Mouse (Mus musculus): ENCODE data around the gene Bphl. TPM values are rescaled to one million over a fixed set of nuclear protein-coding genes. Genes with fewer than 3 reads are reported as not detected.

Gene Bphl
- polyA plus RNA-seq, 1 experiment from 2014 or later, result 35.0 TPM

DNA sequence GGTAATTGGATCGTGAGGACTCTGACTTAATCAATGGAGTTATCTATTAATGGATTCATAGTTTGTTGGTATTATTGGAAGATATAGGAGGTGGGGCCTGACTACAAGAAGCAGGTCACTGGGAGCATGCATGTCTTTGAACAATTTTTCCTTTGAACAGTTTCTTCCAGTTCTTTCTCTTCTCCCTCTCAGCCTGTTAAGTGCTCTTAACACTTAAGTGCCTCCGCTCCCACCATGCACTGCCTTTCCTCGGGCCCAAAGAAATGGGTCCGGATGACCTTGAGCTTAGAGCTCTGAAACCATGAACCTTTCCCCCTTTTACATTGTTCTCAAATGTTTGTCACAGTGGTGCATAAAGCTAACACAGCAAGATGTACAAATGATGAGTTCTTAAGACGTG lies 671 bp upstream of the Bphl start:
- no peak for ATAC-seq (ENCODE audit: low FRiP score)
- H3K27ac ChIP-seq, result no peak overlapping the region
- 73% methylated on average over 5 of the region's 5 CpGs for WGBS
- no peak overlapping the region for H3K9ac ChIP-seq
- no peaks in the 10 kb centered on the region for H3K9me3 ChIP-seq
- peaks cover 19% of the 10 kb centered on the region for H3K4me1 ChIP-seq
- H3K27me3 ChIP-seq, result no peaks in the 10 kb centered on the region
- peaks cover 12% of the 10 kb centered on the region; the same call in 1 of the 2 replicates for H3K36me3 ChIP-seq (replicated peaks)
- H3K4me2 ChIP-seq, result no peak overlapping the region
- H3K4me3 ChIP-seq (replicated peaks), result no peak overlapping the region

- Histone ChIP-seq H3K4me2 (peak overlapping the region; percentile 80), H3K36me3 (replicated peaks) (peaks cover 11% of the 10 kb centered on the region; the same call in 1 of the 2 replicates), H3K4me1 (peaks cover 19% of the 10 kb centered on the region), H3K9ac (peak overlapping the region; percentile 80), H3K4me3 (replicated peaks) (peak overlapping the region; percentile 63), H3K27ac (peak overlapping the region; percentile 84), H3K27me3 (no peaks in the 10 kb centered on the region), H3K9me3 (no peaks in the 10 kb centered on the region)
- 41% methylated on average over 5 of the region's 5 CpGs for WGBS
- ATAC-seq (ENCODE audit: low FRiP score), result peak; percentile 2; the same call in 1 of the 2 replicates
These were observed 647 bp downstream of the Bphl start for GRCm38 (mm10) chr13:34038056-34038432.

DNA sequence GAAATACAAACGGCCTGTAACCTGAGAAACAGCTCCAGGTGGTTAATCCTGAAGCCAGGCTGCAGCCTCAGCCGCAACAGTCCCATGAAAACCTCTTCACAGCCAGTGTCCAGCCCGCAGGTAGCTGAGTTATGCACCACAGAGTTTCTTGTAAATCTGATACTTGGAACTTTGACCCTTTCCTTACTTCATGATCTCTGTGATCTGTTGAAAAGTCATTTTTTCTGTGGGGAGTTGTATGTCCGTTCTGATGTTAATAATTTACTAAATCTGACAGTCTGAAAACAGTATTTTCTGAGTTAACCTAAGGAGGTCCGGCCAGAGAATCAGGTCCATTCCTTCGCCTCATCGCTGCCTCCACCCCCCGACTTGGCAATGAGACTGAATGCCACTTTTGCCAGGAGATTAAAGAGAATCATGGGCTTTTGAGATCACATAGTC lies 1.5 kb downstream of the Bphl start:
- Histone ChIP-seq H3K36me3 (replicated peaks) (peaks cover 3% of the 10 kb centered on the region; the same call in 1 of the 2 replicates), H3K27me3 (no peaks in the 10 kb centered on the region), H3K4me3 (replicated peaks) (peak overlapping the region; percentile 13; the same call in 1 of the 2 replicates), H3K4me2 (peak overlapping the region; percentile 80), H3K27ac (no peak overlapping the region), H3K9ac (peak overlapping the region; percentile 36; the same call in 1 of the 2 replicates), H3K4me1 (peaks cover 19% of the 10 kb centered on the region), H3K9me3 (no peaks in the 10 kb centered on the region)
- 28% methylated on average over 8 of the region's 8 CpGs for WGBS
- ATAC-seq (ENCODE audit: low FRiP score), result no peak

DNA sequence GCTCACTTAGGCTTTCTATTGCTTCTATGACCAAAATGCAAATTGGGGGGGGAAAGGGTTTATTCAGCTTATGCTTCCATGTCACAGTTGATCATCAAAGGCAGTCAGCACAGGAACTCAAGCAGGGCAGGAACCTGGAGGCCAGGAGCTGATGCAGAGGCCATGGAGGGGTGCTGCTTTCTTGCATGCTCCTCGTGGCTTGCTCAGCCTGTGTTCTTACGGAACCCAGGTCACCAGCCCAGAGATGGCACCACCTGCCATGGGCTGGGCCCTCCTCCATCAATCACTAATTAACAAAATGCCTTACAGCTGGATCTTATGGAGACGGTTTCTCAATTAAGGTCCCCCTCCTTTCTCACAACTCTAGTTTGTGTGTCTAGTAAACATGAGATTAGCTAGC lies 2.7 kb downstream of the Bphl start:
- H3K4me3 ChIP-seq (replicated peaks), result no peak overlapping the region
- no peaks in the 10 kb centered on the region for H3K36me3 ChIP-seq (replicated peaks)
- H3K9ac ChIP-seq, result no peak overlapping the region
- no peak for ATAC-seq (ENCODE audit: low FRiP score)
- no peak overlapping the region for H3K27ac ChIP-seq
- H3K4me2 ChIP-seq, result no peak overlapping the region
- 88% methylated on average over 3 of the region's 3 CpGs for WGBS
- H3K9me3 ChIP-seq, result no peaks in the 10 kb centered on the region
- peaks cover 19% of the 10 kb centered on the region for H3K4me1 ChIP-seq
- H3K27me3 ChIP-seq, result no peaks in the 10 kb centered on the region

GRCm38 (mm10) chr13:34043716-34044393 lies 6.5 kb downstream of the Bphl start:
- H3K4me1 ChIP-seq, result peaks cover 3% of the 10 kb centered on the region
- no peak for ATAC-seq (ENCODE audit: low FRiP score)
- no peak overlapping the region for H3K4me2 ChIP-seq
- H3K27ac ChIP-seq, result no peak overlapping the region
- 83% methylated on average over 7 of the region's 7 CpGs for WGBS
- no peaks in the 10 kb centered on the region for H3K9me3 ChIP-seq
- peaks cover 5% of the 10 kb centered on the region; the same call in 1 of the 2 replicates for H3K36me3 ChIP-seq (replicated peaks)
- H3K9ac ChIP-seq, result no peak overlapping the region
- H3K4me3 ChIP-seq (replicated peaks), result no peak overlapping the region
- H3K27me3 ChIP-seq, result no peaks in the 10 kb centered on the region

- H3K9me3 ChIP-seq, result no peaks in the 10 kb centered on the region
- peaks cover 9% of the 10 kb centered on the region; the same call in 1 of the 2 replicates for H3K36me3 ChIP-seq (replicated peaks)
- H3K27me3 ChIP-seq, result no peaks in the 10 kb centered on the region
- H3K9ac ChIP-seq, result no peak overlapping the region
- no peak overlapping the region for H3K27ac ChIP-seq
- H3K4me3 ChIP-seq (replicated peaks), result no peak overlapping the region
- no peak overlapping the region for H3K4me2 ChIP-seq
- 72% methylated on average over 5 of the region's 5 CpGs for WGBS
- ATAC-seq (ENCODE audit: low FRiP score), result peak; percentile 15; the same call in 1 of the 2 replicates
- no peaks in the 10 kb centered on the region; the same call in 1 of the 2 replicates for H3K4me1 ChIP-seq
These were observed 8.3 kb downstream of the Bphl start for GRCm38 (mm10) chr13:34045511-34046249.

GRCm38 (mm10) chr13:34046421-34047012 lies 9.1 kb downstream of the Bphl start:
- Histone ChIP-seq H3K27me3 (no peaks in the 10 kb centered on the region), H3K36me3 (replicated peaks) (peaks cover 9% of the 10 kb centered on the region; the same call in 1 of the 2 replicates), H3K27ac (no peak overlapping the region), H3K4me1 (no peaks in the 10 kb centered on the region; the same call in 1 of the 2 replicates), H3K4me2 (no peak overlapping the region), H3K9ac (no peak overlapping the region), H3K9me3 (no peaks in the 10 kb centered on the region), H3K4me3 (replicated peaks) (no peak overlapping the region)
- ATAC-seq (ENCODE audit: low FRiP score), result peak; percentile 94
- WGBS, result 43% methylated on average over 11 of the region's 11 CpGs

DNA sequence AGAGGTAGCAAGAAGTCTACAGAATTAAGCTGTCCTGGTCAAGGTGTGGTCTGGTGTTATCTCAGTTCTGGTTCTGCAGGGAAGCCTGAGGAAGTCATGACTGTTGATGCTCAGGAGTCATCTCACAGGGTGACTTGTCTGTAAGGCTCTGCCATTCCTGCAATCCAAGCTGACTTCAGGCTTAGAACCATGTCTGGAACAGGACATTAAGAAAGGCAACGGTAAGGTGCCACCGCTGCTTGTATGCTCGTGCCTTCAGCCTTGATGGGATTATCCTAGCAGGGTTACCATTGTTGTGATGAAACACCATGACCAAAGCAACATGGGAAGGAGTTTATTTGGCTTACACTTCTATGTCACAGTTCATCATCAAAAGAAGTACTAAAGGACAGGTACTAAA lies 10.1 kb downstream of the Bphl start:
- WGBS, result 83% methylated on average over 3 of the region's 3 CpGs
- no peak for ATAC-seq (ENCODE audit: low FRiP score)
- H3K9me3 ChIP-seq, result no peaks in the 10 kb centered on the region
- no peak overlapping the region for H3K9ac ChIP-seq
- no peaks in the 10 kb centered on the region; the same call in 1 of the 2 replicates for H3K4me1 ChIP-seq
- H3K27me3 ChIP-seq, result no peaks in the 10 kb centered on the region
- no peak overlapping the region for H3K4me2 ChIP-seq
- H3K4me3 ChIP-seq (replicated peaks), result no peak overlapping the region
- H3K36me3 ChIP-seq (replicated peaks), result peaks cover 9% of the 10 kb centered on the region; the same call in 1 of the 2 replicates
- no peak overlapping the region for H3K27ac ChIP-seq

- H3K9ac ChIP-seq, result no peak overlapping the region
- H3K4me3 ChIP-seq (replicated peaks), result no peak overlapping the region
- no peak for ATAC-seq (ENCODE audit: low FRiP score)
- H3K4me2 ChIP-seq, result no peak overlapping the region
- no peak overlapping the region for H3K27ac ChIP-seq
- no peaks in the 10 kb centered on the region; the same call in 1 of the 2 replicates for H3K4me1 ChIP-seq
- 93% methylated on average over 8 of the region's 8 CpGs for WGBS
- H3K9me3 ChIP-seq, result no peaks in the 10 kb centered on the region
- no peaks in the 10 kb centered on the region for H3K27me3 ChIP-seq
- peaks cover 23% of the 10 kb centered on the region for H3K36me3 ChIP-seq (replicated peaks)
These were observed 13.1 kb downstream of the Bphl start for GRCm38 (mm10) chr13:34050479-34050878.

- 95% methylated on average over 3 of the region's 3 CpGs for WGBS
- Histone ChIP-seq H3K9ac (no peak overlapping the region), H3K27ac (no peak overlapping the region), H3K36me3 (replicated peaks) (peaks cover 30% of the 10 kb centered on the region), H3K9me3 (no peaks in the 10 kb centered on the region), H3K4me1 (no peaks in the 10 kb centered on the region; the same call in 1 of the 2 replicates), H3K27me3 (no peaks in the 10 kb centered on the region), H3K4me3 (replicated peaks) (no peak overlapping the region), H3K4me2 (no peak overlapping the region)
- ATAC-seq (ENCODE audit: low FRiP score), result no peak
These were observed 14.3 kb downstream of the Bphl start for GRCm38 (mm10) chr13:34051692-34052091.

DNA sequence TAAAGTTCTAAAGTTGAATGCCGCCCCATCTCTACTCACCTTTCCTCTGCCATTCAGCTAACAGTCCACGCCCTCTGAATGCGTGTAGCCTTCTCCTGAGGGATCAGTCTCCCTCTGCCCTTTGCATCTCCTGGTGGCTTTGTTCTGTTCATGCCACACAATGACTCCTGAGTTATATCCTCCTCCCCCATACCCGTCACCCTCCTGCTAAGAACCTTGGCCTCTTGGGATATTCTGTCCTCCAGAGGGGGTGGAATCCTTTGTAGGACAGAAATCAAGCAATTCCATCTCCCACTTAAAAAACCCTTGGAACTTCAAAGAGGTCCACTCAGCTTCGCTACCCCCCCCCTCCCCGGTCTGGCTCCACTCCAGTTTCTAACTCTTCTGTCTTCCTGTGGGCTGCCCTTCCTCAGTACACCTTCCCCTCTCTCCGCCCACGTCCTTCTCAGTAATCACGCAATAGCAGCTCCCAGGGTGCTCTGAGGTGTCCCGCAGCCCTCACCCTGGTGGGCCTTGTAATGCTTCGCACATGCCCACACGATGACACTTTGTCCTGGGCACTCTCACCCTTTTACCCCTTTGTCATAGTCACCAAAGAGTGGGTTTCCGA lies 16.4 kb downstream of the Bphl start:
- WGBS, result 82% methylated on average over 13 of the region's 13 CpGs
- H3K27ac ChIP-seq, result no peak overlapping the region
- no peaks in the 10 kb centered on the region for H3K4me1 ChIP-seq
- peaks cover 25% of the 10 kb centered on the region for H3K36me3 ChIP-seq (replicated peaks)
- H3K9me3 ChIP-seq, result no peaks in the 10 kb centered on the region
- H3K4me2 ChIP-seq, result no peak overlapping the region
- H3K9ac ChIP-seq, result no peak overlapping the region
- ATAC-seq (ENCODE audit: low FRiP score), result no peak
- no peaks in the 10 kb centered on the region for H3K27me3 ChIP-seq
- no peak overlapping the region for H3K4me3 ChIP-seq (replicated peaks)

GRCm38 (mm10) chr13:34054391-34054790 lies 17.0 kb downstream of the Bphl start:
- no peak for ATAC-seq (ENCODE audit: low FRiP score)

More at GRCm38 (mm10) chr13:34054391-34054790, 17.0 kb downstream of the Bphl start:
- Histone ChIP-seq H3K27me3 (no peaks in the 10 kb centered on the region), H3K9me3 (no peaks in the 10 kb centered on the region), H3K4me2 (no peak overlapping the region), H3K4me3 (replicated peaks) (no peak overlapping the region), H3K9ac (no peak overlapping the region), H3K27ac (no peak overlapping the region), H3K36me3 (replicated peaks) (peaks cover 25% of the 10 kb centered on the region), H3K4me1 (no peaks in the 10 kb centered on the region)
- 72% methylated on average over 4 of the region's 4 CpGs for WGBS
